Mouse (Mus musculus) midbrain, embryonic 10.5 days (tissue): ENCODE results near the gene Tbc1d8b. TPM values are rescaled to one million over a fixed set of nuclear protein-coding genes. Genes with fewer than 3 reads are reported as not detected.

Experiments
- DNase-seq: peaks from one replicate; pipeline ENCODE4 v3.0.0-alpha.2; 2017; ENCODE audit warnings: low spot score
- H3K27ac ChIP-seq: fragments of 300-500 bp; sonication (generic); replicated peaks from 2 replicates; pipeline ENCODE4 v1.5.1; 2016; ENCODE audit warnings: mild to moderate bottlenecking
- H3K27me3 ChIP-seq: fragments of 300-500 bp; sonication (generic); 2 replicates; pipeline ENCODE4 v1.6.1; 2016; ENCODE audit warnings: low read depth, mild to moderate bottlenecking; ENCODE audit not compliant: poor library complexity, severe bottlenecking
- H3K36me3 ChIP-seq: fragments of 300-500 bp; sonication (generic); 2 replicates; pipeline ENCODE4 v1.6.1; 2016; ENCODE audit warnings: mild to moderate bottlenecking, moderate library complexity
- H3K4me1 ChIP-seq: fragments of 300-500 bp; sonication (generic); 2 replicates; pipeline ENCODE4 v1.6.1; 2016
- H3K4me3 ChIP-seq: fragments of 300-500 bp; sonication (generic); 2 replicates; pipeline ENCODE4 v1.5.1; 2016; ENCODE audit warnings: mild to moderate bottlenecking, moderate library complexity
- H3K9me3 ChIP-seq: fragments of 300-500 bp; sonication (generic); replicated peaks from 2 replicates; pipeline ENCODE4 v1.6.1; 2016; ENCODE audit warnings: mild to moderate bottlenecking
- WGBS: fragments of 180-500 bp; shearing (Covaris S2); methylation state at CpG from one replicate; pipeline ENCODE4 v1.1.7; 2016; 5-methylcytosine and 5-hydroxymethylcytosine counted together
- polyA plus RNA-seq: library from polyadenylated mRNA; unstranded; fragments of >200 nt; fragmentation: Nextera tagmentation; extraction: Ambion mirVana; gene quantifications from 2 replicates; pipeline ENCODE4 v1.2.1, GENCODE M21; 2016

The Tbc1d8b gene
- 0.64 and 0.86 TPM in 2 replicates for polyA plus RNA-seq

GRCm38 (mm10) chrX:139684775-139685695 lies at the start of gene Tbc1d8b:
Tbc1d8b (plus strand) TSS chrX:139684996.
- Histone ChIP-seq H3K36me3 (no peaks in the 10 kb centered on the region), H3K27me3 (peaks cover 56% of the 10 kb centered on the region), H3K4me3 (peak within 1 kb of the TSS; percentile 61), H3K9me3 (no peaks in the 10 kb centered on the region), H3K27ac (peak within 1 kb of the TSS; percentile 76), H3K4me1 (no peaks in the 10 kb centered on the region)
- DNase-seq, result peak; percentile 64
- 16% methylated on average over 43 of the region's 43 CpGs for WGBS

- 92% methylated on average over 2 of the region's 2 CpGs for whole genome bisulfite sequencing
Measured at GRCm38 (mm10) chrX:139639744-139640143, 45.1 kb upstream of the Tbc1d8b start.

DNA sequence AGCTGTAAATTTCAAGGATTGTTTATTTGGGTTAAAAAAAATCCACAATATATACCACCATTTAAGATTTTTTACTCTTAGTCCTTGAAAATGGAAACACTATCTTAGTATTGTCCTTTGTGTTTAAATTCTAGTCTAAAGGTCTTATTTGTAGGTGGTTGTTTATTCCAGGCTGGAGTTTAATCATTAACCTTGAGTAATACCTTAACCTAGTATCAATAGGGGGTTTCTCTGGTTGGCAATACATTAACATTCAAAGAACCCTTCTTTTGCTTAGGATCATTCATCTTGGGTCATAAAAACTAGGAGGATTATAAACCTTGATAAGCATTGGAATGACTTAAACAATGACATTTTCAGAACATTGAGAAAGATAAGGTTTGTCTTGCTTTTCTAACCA lies 44.4 kb upstream of the Tbc1d8b start:
- no peaks in the 10 kb centered on the region for H3K4me1 ChIP-seq
- H3K27ac ChIP-seq, result no peak overlapping the region
- no peak for DNase-seq

More at GRCm38 (mm10) chrX:139639744-139640143, 45.1 kb upstream of the Tbc1d8b start:
- Histone ChIP-seq H3K4me1 (no peaks in the 10 kb centered on the region), H3K4me3 (no peak overlapping the region), H3K36me3 (no peaks in the 10 kb centered on the region), H3K27me3 (peaks cover 43% of the 10 kb centered on the region), H3K27ac (no peak overlapping the region), H3K9me3 (no peaks in the 10 kb centered on the region)
- no peak for DNase-seq

GRCm38 (mm10) chrX:139652226-139652625 lies 32.6 kb upstream of the Tbc1d8b start:
- H3K4me3 ChIP-seq, result no peak overlapping the region
- no peaks in the 10 kb centered on the region for H3K9me3 ChIP-seq
- no peaks in the 10 kb centered on the region for H3K4me1 ChIP-seq
- peaks cover 73% of the 10 kb centered on the region for H3K27me3 ChIP-seq
- WGBS, result 79% methylated on average over 5 of the region's 5 CpGs
- no peak for DNase-seq
- no peaks in the 10 kb centered on the region for H3K36me3 ChIP-seq
- H3K27ac ChIP-seq, result no peak overlapping the region

More for the DNA sequence above, 44.4 kb upstream of the Tbc1d8b start:
- no peak overlapping the region for H3K4me3 ChIP-seq
- peaks cover 45% of the 10 kb centered on the region for H3K27me3 ChIP-seq
- no peaks in the 10 kb centered on the region for H3K36me3 ChIP-seq
- no peaks in the 10 kb centered on the region for H3K9me3 ChIP-seq

DNA sequence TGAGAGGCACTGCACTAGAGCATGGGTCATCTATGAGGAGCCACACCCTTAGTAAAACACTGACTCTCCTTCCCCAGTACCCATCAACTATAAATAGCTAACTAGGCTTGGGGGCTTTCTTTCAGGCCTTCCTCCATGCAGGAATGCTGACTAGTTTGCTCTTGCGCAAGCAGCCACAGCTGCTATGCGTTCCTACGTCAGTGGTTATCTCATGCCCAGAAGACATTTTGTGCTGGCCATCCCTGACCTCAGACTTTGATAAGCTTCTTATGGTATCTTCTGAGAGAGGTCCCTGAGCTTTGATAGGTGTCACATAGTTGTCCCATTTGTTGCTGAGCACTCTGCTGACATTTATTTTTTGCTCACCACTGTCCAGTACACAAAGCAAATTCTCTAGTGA lies 31.5 kb upstream of the Tbc1d8b start:
- Histone ChIP-seq H3K36me3 (no peaks in the 10 kb centered on the region), H3K4me3 (no peak overlapping the region), H3K27me3 (peaks cover 72% of the 10 kb centered on the region), H3K9me3 (no peaks in the 10 kb centered on the region), H3K4me1 (no peaks in the 10 kb centered on the region), H3K27ac (no peak overlapping the region)
- no peak for DNase-seq
- 90% methylated on average over 3 of the region's 3 CpGs for WGBS

DNA sequence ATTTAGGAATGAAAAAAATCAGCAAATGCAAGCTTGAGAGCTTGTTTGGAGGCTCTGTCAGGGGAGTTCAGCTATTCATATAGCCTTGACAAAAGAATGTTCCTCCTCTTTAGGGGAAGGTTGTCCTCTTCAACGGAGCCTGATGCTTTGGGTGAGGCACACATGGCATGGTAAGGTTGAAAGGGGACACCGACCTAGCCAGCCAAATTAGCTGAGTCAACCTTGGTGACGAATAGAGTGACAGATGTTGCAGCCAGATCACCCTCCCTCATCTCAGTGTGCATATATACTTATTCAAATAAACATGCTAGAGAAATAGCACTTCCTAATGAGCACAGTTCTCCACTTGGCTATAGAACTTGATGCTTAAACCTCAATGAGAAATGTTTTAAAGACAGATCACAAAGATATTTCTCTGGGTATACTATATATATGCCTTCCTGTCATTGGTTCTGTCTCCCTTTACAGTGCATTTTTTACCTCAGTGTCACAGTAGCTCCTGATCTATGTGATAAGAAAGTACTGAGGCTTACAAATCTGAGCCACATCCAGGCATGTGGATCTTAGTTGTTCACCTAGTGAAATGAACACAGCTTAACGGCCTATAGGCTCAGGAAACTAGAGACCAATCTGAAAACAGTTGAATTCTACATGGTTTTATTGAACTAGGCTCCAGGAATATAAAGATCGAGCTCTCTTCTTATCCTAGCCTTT lies 30.3 kb upstream of the Tbc1d8b start:
- peaks cover 75% of the 10 kb centered on the region for H3K27me3 ChIP-seq
- no peak for DNase-seq
- no peaks in the 10 kb centered on the region for H3K36me3 ChIP-seq
- H3K4me3 ChIP-seq, result no peak overlapping the region
- no peaks in the 10 kb centered on the region for H3K9me3 ChIP-seq
- no peak overlapping the region for H3K27ac ChIP-seq
- H3K4me1 ChIP-seq, result no peaks in the 10 kb centered on the region
- 80% methylated on average over 5 of the region's 5 CpGs for WGBS

- WGBS, result 43% methylated on average over 1 of the region's 1 CpGs
- peaks cover 23% of the 10 kb centered on the region for H3K27me3 ChIP-seq
- DNase-seq, result no peak
- H3K4me3 ChIP-seq, result no peak overlapping the region
- H3K27ac ChIP-seq, result no peak overlapping the region
- no peaks in the 10 kb centered on the region for H3K4me1 ChIP-seq
- no peaks in the 10 kb centered on the region for H3K9me3 ChIP-seq
- no peaks in the 10 kb centered on the region for H3K36me3 ChIP-seq
Measured at GRCm38 (mm10) chrX:139662111-139662510, 22.7 kb upstream of the Tbc1d8b start.

DNA sequence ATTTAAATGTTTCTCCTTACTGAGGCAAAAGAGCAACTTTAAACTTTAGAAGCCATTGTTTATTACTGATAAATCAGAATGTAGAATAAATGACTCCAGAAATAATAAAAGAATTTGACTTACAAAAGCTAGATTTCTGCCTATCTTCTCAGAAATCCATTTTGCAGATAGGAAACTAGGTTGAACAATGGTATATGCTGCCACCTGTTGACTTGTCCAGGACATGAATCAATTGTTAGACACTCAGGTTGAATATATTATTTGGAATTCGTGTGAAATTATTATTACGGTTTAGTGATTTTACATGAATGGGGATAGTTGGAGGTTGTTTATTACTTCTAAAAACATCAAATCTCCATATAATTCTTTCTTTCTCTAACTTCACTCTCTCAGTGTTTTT lies 19.0 kb upstream of the Tbc1d8b start:
- peaks cover 35% of the 10 kb centered on the region for H3K27me3 ChIP-seq
- no peak for DNase-seq
- H3K9me3 ChIP-seq, result no peaks in the 10 kb centered on the region
- H3K4me3 ChIP-seq, result no peak overlapping the region
- WGBS, result 85% methylated on average over 2 of the region's 2 CpGs
- no peaks in the 10 kb centered on the region for H3K4me1 ChIP-seq
- H3K36me3 ChIP-seq, result no peaks in the 10 kb centered on the region
- H3K27ac ChIP-seq, result no peak overlapping the region

DNA sequence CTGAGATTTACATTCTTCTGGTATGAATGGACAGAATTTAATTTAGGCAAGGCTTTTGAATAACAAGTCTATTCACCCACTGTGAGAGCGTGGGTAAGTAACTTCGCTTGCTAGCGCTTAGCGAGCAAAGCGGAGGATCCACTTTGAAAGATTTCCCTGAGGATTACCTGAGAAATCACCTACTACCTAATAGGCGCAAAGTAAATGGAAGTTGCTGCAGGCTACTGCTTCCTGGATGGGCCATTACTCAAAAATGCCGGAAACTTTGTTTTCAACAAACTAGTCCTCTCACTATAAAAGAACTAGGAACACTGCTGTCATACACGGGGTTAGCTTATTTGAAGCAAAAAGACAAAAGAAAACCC lies 404 bp upstream of the Tbc1d8b start:
- H3K9me3 ChIP-seq, result no peaks in the 10 kb centered on the region
- H3K4me1 ChIP-seq, result no peaks in the 10 kb centered on the region
- H3K27me3 ChIP-seq, result peaks cover 50% of the 10 kb centered on the region
- DNase-seq, result no peak
- H3K4me3 ChIP-seq, result peak overlapping the region; percentile 61
- 21% methylated on average over 8 of the region's 8 CpGs for WGBS
- no peaks in the 10 kb centered on the region for H3K36me3 ChIP-seq
- H3K27ac ChIP-seq, result peak overlapping the region; percentile 76

DNA sequence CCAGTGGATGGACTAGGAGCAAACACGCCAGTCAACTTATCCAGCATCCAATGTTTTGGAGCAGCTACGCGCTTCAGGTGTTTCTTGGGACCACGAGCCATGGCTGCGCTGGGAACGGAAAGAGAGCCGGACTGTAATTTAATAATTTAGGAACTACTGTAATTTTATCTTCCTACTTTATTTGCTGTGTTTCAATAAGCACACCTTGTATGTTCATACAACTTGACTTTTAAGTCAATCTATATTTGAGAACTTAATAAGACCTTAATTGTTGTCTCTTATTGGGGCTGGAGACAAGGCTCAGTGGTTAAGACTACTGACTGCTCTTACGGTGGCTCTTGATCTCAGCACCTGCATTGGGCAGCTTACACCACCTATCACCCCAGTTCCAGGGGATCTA lies 29.6 kb downstream of the Tbc1d8b start, which contains the start of gene Gm15013:
TSS of gene Gm15013 (minus strand) at position 101 of the 400 bp plus-strand sequence.
- H3K36me3 ChIP-seq, result no peaks in the 10 kb centered on the region
- peaks cover 40% of the 10 kb centered on the region; the same call in 1 of the 2 replicates for H3K27me3 ChIP-seq
- 96% methylated on average over 8 of the region's 8 CpGs for WGBS
- no peaks in the 10 kb centered on the region for H3K4me1 ChIP-seq
- no peaks in the 10 kb centered on the region for H3K9me3 ChIP-seq
- H3K4me3 ChIP-seq, result no peak within 1 kb of the TSS
- no peak within 1 kb of the TSS for H3K27ac ChIP-seq
- no peak for DNase-seq

DNA sequence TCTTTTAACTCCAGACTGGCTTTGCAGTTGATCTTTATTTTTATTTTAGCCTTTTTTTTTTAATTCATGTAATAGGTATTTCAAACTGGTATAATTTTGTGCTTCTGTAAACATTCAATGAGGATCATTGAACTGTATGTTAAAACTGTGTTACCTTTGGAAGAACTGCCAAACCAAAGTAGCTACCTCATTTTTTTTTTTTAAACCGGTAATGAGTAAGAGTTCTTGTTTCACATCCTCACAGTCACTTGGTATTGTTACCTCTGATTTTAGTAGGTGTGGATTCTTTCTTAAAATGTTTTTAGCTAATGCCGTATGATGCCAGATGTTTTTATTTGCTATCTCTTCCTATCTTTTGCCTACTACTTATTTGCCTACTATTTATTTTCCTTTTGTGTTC lies 37.6 kb downstream of the Tbc1d8b start:
- H3K27ac ChIP-seq, result no peak overlapping the region
- no peak overlapping the region for H3K4me3 ChIP-seq
- 86% methylated on average over 2 of the region's 2 CpGs for WGBS
- no peak for DNase-seq
- H3K27me3 ChIP-seq, result peaks cover 64% of the 10 kb centered on the region
- H3K9me3 ChIP-seq, result no peaks in the 10 kb centered on the region
- no peaks in the 10 kb centered on the region for H3K36me3 ChIP-seq
- H3K4me1 ChIP-seq, result no peaks in the 10 kb centered on the region

- 81% methylated on average over 3 of the region's 3 CpGs for WGBS
- H3K27me3 ChIP-seq, result peaks cover 54% of the 10 kb centered on the region
Measured at GRCm38 (mm10) chrX:139730541-139730940, 45.7 kb downstream of the Tbc1d8b start.

GRCm38 (mm10) chrX:139737066-139737465 lies 52.3 kb downstream of the Tbc1d8b start:
- peaks cover 60% of the 10 kb centered on the region for H3K27me3 ChIP-seq
- H3K27ac ChIP-seq, result no peak overlapping the region
- no peaks in the 10 kb centered on the region for H3K9me3 ChIP-seq
- DNase-seq, result no peak
- no peak overlapping the region for H3K4me3 ChIP-seq
- H3K4me1 ChIP-seq, result no peaks in the 10 kb centered on the region
- 88% methylated on average over 5 of the region's 5 CpGs for WGBS
- no peaks in the 10 kb centered on the region for H3K36me3 ChIP-seq

More at GRCm38 (mm10) chrX:139730541-139730940, 45.7 kb downstream of the Tbc1d8b start:
- H3K9me3 ChIP-seq, result no peaks in the 10 kb centered on the region
- no peak for DNase-seq
- H3K27ac ChIP-seq, result no peak overlapping the region
- H3K36me3 ChIP-seq, result no peaks in the 10 kb centered on the region
- no peak overlapping the region for H3K4me3 ChIP-seq
- no peaks in the 10 kb centered on the region for H3K4me1 ChIP-seq
